Mouse (Mus musculus): Measurements from ENCODE around the gene Letm1.
A peak's percentile ranks its signal among the peaks of the same experiment; 100 is the strongest.

Gene Letm1

DNA sequence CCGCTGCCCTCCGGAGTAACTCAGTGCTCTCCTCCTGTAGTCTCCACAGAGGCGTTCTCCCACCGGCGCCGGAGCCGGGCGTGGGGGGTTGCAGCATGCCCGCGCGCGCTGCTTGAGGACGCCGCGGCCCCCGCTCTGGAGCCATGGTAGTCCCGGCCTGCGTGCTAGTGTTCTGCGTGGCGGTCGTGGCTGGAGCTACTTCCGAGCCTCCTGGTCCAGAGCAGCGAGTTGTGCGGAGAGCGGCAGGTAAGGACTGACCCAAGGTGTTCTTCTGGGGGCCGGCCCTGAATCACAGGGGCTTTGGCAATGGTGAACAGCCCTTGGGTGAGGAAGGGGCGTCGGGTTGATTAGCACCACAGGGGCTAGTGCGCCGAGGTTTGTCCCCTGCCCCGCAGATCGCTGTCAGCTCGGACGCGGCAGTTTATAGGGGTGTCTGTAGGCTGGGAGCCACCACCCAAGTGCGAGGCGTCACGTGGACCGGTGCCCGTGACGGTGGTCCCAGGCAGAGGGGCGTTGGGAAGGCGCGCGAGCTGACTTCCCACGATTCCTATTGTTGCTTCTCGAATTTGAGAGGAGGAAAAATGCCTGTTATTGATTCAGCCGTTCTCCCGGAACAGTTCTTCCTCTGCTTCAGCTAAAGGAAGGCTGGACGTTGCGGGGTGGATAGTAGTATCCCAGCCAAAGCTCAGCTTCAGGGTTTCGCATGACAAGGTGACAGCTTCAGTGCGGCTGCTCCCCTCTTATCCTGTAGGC, 60.2 kb downstream of the Letm1 start:
- Histone ChIP-seq H3K4me3 (replicated peaks; ENCODE audit: low read length) (peak overlapping the region; percentile 78), H3K4me1 (replicated peaks; ENCODE audit: low read depth, low read length) (peaks cover 33% of the 10 kb centered on the region), H3K36me3 (ENCODE audit: insufficient read depth, low read length) (no peaks in the 10 kb centered on the region), H3K9me3 (ENCODE audit: low read length) (no peaks in the 10 kb centered on the region), H3K27me3 (ENCODE audit: insufficient read depth, low read length) (peaks cover 95% of the 10 kb centered on the region)
- no peak for TF ChIP-seq NANOG (IDR thresholded peaks at IDR 0.05; ENCODE audit: borderline replicate concordance, low read length)
- no peak for TF ChIP-seq POU5F1 (IDR thresholded peaks at IDR 0.05; ENCODE audit: borderline replicate concordance, low read length)
- TF ChIP-seq CTCF (conservative IDR thresholded peaks at IDR 0.05; ENCODE audit: low read length): no peak

DNA sequence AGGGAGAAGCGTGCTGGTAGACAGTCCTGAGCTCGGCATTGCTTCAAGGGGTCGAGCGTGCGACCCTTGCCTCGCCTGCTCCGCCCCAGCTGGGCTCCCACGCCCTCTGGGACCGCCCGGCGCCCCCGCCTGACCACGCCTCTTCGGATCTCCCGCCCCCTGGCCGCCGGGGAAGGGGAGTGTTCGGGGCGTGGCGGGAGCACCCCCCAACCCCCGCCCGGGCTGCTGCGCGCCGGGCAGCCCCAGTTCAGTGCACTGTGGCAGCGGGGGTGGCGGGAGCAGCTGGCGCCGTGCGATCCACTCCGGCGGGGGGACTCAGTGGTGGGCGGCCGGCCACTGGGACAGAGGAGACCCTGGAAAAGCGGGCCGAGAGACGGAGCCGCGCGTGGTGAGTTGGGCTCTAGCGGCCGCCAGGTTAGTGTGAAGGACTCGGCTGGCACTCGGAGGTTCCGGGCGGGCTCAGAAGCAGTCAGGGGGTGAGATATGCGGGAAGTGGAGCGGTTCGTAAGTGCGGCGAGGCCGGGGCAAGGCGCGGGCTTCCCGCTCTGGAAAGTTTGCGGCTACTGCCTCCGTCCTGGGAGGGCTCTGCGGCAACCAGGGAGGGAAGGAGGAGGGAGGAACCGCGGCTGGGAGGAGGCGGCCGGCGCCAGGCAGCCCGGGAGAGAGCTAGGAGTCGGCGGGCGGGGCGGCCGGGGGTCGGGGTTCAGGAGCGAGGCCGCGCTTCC, 60.9 kb downstream of the Letm1 start, which contains the start of gene Fgfr3:
TSS of gene Fgfr3 (plus strand) at position 134 of the 725 bp plus-strand sequence.
- Histone ChIP-seq H3K4me1 (replicated peaks; ENCODE audit: low read depth, low read length) (peaks cover 38% of the 10 kb centered on the region), H3K4me3 (replicated peaks; ENCODE audit: low read length) (peak within 1 kb of the TSS; percentile 78), H3K27me3 (ENCODE audit: insufficient read depth, low read length) (peaks cover 93% of the 10 kb centered on the region), H3K36me3 (ENCODE audit: insufficient read depth, low read length) (no peaks in the 10 kb centered on the region), H3K9me3 (ENCODE audit: low read length) (no peaks in the 10 kb centered on the region)
- no peak for TF ChIP-seq CTCF (conservative IDR thresholded peaks at IDR 0.05; ENCODE audit: low read length)
- TF ChIP-seq NANOG (IDR thresholded peaks at IDR 0.05; ENCODE audit: borderline replicate concordance, low read length): no peak
- TF ChIP-seq POU5F1 (IDR thresholded peaks at IDR 0.05; ENCODE audit: borderline replicate concordance, low read length): no peak

DNA sequence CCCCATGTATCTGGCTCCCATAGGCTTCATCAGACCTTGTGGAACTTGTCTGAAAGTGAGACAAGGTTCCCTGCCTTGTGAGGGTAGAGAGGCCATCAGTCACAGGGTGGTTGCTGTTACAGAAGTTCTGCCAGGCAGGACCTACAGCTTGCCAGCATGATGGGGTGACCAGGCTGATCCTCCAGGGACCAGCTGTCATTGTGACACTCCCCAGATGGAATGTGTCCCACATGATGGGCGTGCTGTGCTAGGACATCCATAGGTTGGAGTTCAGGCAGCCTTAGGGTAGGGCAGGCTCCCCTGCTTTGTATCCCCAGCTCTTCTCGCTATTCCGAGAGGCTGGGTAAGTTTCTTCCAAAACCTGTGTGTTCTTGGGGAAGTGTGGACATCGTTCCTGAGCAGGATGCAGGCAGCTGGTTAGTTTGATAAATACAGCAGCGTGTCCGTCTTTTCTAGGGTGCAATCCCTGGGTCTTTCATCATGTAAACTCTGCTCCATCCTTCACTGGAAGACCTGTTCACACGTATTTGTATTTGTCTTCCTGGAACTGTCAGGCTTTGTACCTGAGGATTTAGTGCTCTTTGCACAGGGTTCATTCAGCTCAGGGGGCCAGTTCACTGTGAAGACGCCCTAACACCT, 61.6 kb downstream of the Letm1 start:
- Histone ChIP-seq H3K4me3 (replicated peaks; ENCODE audit: low read length) (peak overlapping the region; percentile 78), H3K36me3 (ENCODE audit: insufficient read depth, low read length) (no peaks in the 10 kb centered on the region), H3K4me1 (replicated peaks; ENCODE audit: low read depth, low read length) (peaks cover 45% of the 10 kb centered on the region), H3K9me3 (ENCODE audit: low read length) (no peaks in the 10 kb centered on the region), H3K27me3 (ENCODE audit: insufficient read depth, low read length) (peaks cover 93% of the 10 kb centered on the region)
- no peak for TF ChIP-seq POU5F1 (IDR thresholded peaks at IDR 0.05; ENCODE audit: borderline replicate concordance, low read length)
- TF ChIP-seq CTCF (conservative IDR thresholded peaks at IDR 0.05; ENCODE audit: low read length): no peak
- no peak for TF ChIP-seq NANOG (IDR thresholded peaks at IDR 0.05; ENCODE audit: borderline replicate concordance, low read length)

DNA sequence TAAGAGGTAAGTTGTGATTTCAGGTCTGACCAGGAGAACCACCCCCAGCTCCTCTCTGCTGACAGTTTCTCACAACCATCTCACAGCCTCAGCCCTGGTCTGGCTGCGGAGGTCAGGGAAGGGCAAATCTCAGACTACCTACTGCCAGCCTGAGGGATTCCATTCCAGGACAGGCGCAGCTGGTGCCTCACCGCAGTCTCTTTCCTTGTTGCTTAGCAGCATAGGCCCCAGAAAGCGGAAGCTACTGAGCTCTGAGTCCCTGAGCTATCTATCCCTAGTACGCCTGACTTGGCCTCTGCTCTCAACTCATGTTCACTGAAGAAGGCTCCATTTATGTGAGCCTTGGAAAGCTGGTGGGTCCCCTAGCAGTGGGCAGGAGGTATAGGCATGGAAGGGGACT, 64.2 kb downstream of the Letm1 start:
- no peak for TF ChIP-seq POU5F1 (IDR thresholded peaks at IDR 0.05; ENCODE audit: borderline replicate concordance, low read length)
- TF ChIP-seq NANOG (IDR thresholded peaks at IDR 0.05; ENCODE audit: borderline replicate concordance, low read length): no peak
- no peak for TF ChIP-seq CTCF (conservative IDR thresholded peaks at IDR 0.05; ENCODE audit: low read length)
- Histone ChIP-seq H3K36me3 (ENCODE audit: insufficient read depth, low read length) (no peaks in the 10 kb centered on the region), H3K9me3 (ENCODE audit: low read length) (no peaks in the 10 kb centered on the region)

DNA sequence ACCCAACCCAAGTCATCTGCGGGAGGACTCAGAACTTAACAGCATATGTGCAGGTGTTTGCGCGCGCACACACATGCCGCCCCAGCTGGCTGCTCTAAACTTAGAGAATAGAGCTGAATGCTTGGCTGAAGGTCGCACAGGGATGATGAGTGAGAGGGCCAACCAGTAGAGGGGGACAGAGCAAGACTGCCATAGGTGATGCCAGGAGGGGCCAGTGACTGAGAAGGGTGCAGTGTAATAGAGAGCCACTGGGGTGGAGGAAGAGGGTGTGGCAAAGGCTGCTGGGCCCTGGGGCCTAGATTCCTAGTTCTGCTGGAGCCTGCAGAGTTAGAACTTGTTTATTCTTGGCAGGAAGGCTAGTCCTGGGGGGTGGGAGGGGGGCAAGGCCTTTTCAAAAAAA, 66.2 kb downstream of the Letm1 start:
- Histone ChIP-seq H3K9me3 (ENCODE audit: low read length) (no peaks in the 10 kb centered on the region), H3K4me1 (replicated peaks; ENCODE audit: low read depth, low read length) (peaks cover 27% of the 10 kb centered on the region), H3K36me3 (ENCODE audit: insufficient read depth, low read length) (no peaks in the 10 kb centered on the region), H3K4me3 (replicated peaks; ENCODE audit: low read length) (no peak overlapping the region), H3K27me3 (ENCODE audit: insufficient read depth, low read length) (peaks cover 91% of the 10 kb centered on the region)
- TF ChIP-seq NANOG (IDR thresholded peaks at IDR 0.05; ENCODE audit: borderline replicate concordance, low read length) (no peak), CTCF (conservative IDR thresholded peaks at IDR 0.05; ENCODE audit: low read length) (no peak), POU5F1 (IDR thresholded peaks at IDR 0.05; ENCODE audit: borderline replicate concordance, low read length) (no peak)

More for the DNA sequence above, 64.2 kb downstream of the Letm1 start:
- peaks cover 36% of the 10 kb centered on the region for H3K4me1 ChIP-seq (replicated peaks; ENCODE audit: low read depth, low read length)
- H3K27me3 ChIP-seq (ENCODE audit: insufficient read depth, low read length): peaks cover 93% of the 10 kb centered on the region
- H3K4me3 ChIP-seq (replicated peaks; ENCODE audit: low read length): no peak overlapping the region

DNA sequence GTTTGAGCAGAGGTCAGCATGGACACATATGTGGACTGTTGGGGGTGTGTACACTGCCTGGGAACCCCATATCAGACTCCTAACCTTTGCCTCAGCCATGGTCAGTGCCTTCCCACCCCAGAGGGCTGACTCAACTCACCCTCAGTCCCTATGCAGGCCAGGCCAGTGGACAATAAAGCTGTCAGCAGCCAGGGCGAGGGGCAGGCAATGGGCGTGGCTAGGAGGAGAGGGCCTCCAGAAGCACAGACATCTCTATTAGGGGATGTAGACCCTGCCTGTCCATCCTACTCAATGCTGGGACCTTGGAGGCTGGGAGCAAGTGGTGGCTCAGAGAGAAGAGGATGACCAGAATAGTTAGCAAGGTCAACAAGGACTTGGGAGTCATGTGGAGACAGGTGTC, 67.4 kb downstream of the Letm1 start:
- no peak overlapping the region for H3K4me3 ChIP-seq (replicated peaks; ENCODE audit: low read length)
- no peak for TF ChIP-seq POU5F1 (IDR thresholded peaks at IDR 0.05; ENCODE audit: borderline replicate concordance, low read length)
- no peak for TF ChIP-seq NANOG (IDR thresholded peaks at IDR 0.05; ENCODE audit: borderline replicate concordance, low read length)
- no peak for TF ChIP-seq CTCF (conservative IDR thresholded peaks at IDR 0.05; ENCODE audit: low read length)

DNA sequence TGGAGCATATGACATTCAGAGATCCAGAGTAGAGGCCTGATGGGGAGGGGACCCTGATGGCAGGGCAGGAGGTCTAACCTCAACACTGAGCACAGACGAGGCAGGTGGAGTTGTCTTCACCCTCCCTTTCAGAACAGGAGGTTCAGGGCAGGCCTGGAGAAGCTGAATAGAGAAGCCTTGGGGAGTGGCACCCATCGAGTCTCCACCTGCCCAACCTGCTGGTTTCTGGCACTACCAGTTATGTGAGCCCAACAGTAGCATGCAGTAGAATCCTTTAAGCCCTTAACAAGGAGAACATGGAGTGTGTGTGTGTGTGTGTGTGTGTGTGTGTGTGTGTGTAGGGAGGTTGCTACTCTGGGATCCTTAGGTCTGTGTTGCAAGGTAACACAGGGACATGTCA, 70.1 kb downstream of the Letm1 start:
- Histone ChIP-seq H3K27me3 (ENCODE audit: insufficient read depth, low read length) (peaks cover 83% of the 10 kb centered on the region), H3K36me3 (ENCODE audit: insufficient read depth, low read length) (no peaks in the 10 kb centered on the region), H3K4me3 (replicated peaks; ENCODE audit: low read length) (no peak overlapping the region), H3K9me3 (ENCODE audit: low read length) (no peaks in the 10 kb centered on the region), H3K4me1 (replicated peaks; ENCODE audit: low read depth, low read length) (peaks cover 12% of the 10 kb centered on the region; the same call in 1 of the 2 replicates)
- no peak for TF ChIP-seq CTCF (conservative IDR thresholded peaks at IDR 0.05; ENCODE audit: low read length)
- no peak for TF ChIP-seq NANOG (IDR thresholded peaks at IDR 0.05; ENCODE audit: borderline replicate concordance, low read length)

More for the DNA sequence above, 67.4 kb downstream of the Letm1 start:
- peaks cover 19% of the 10 kb centered on the region; the same call in 1 of the 2 replicates for H3K4me1 ChIP-seq (replicated peaks; ENCODE audit: low read depth, low read length)
- no peaks in the 10 kb centered on the region for H3K36me3 ChIP-seq (ENCODE audit: insufficient read depth, low read length)
- H3K9me3 ChIP-seq (ENCODE audit: low read length): no peaks in the 10 kb centered on the region
- H3K27me3 ChIP-seq (ENCODE audit: insufficient read depth, low read length): peaks cover 88% of the 10 kb centered on the region

DNA sequence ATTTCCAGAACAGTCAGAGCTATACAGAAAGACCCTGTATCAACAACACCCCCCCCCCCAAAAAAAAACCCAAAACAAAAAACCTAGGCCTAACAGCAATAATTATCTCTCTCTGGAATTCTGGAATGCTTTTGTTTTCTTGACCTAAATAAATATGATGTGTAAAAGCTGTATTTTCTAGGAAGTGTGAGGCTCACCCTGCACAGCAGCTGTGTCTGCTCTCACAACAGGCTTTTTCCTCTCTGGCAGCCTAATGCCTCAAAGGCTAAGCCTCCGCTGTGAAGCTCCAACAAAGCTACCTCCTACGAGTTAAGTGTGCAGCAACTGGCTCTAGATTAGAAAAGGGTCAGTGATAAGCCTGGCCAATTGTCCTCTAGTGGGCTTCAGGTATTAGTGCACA, 73.6 kb downstream of the Letm1 start:
- H3K4me3 ChIP-seq (replicated peaks; ENCODE audit: low read length): no peak overlapping the region
- no peak for TF ChIP-seq CTCF (conservative IDR thresholded peaks at IDR 0.05; ENCODE audit: low read length)
- no peak for TF ChIP-seq NANOG (IDR thresholded peaks at IDR 0.05; ENCODE audit: borderline replicate concordance, low read length)
- no peak for TF ChIP-seq POU5F1 (IDR thresholded peaks at IDR 0.05; ENCODE audit: borderline replicate concordance, low read length)
- peaks cover 26% of the 10 kb centered on the region for H3K4me1 ChIP-seq (replicated peaks; ENCODE audit: low read depth, low read length)
- no peaks in the 10 kb centered on the region for H3K36me3 ChIP-seq (ENCODE audit: insufficient read depth, low read length)
- H3K9me3 ChIP-seq (ENCODE audit: low read length): no peaks in the 10 kb centered on the region
- peaks cover 87% of the 10 kb centered on the region for H3K27me3 ChIP-seq (ENCODE audit: insufficient read depth, low read length)

All from E14TG2a.4 (cell line).